Mouse (Mus musculus) left cerebral cortex, postnatal 36 days (tissue): ENCODE data around the gene Olfr706. TPM values are rescaled to one million over a fixed set of nuclear protein-coding genes. Genes with fewer than 3 reads are reported as not detected.
"Not testable (repeated sequence)": the region's sequence is repeated elsewhere in the genome, so short reads cannot be mapped to it uniquely, and the experiment has no call there.

Experiments
- DNase-seq, 2 experiments: peaks; one replicate each; pipeline ENCODE4 v3.0.0; 2021 to 2022; ENCODE audit warnings: low spot score in 2 of 2, mixed read lengths in 1 of 2
- intact Hi-C: fragments of 180-260 bp; cut with DNase I; formaldehyde crosslinking; loops from one replicate; pipeline ENCODE4 v1.15.1; 2025
- total RNA-seq, 2 experiments: library from RNA; stranded (reverse); gene quantifications; 2 replicates each; pipeline ENCODE4 v1.2.3; 2021

Gene Olfr706
- not detected for total RNA-seq

DNA sequence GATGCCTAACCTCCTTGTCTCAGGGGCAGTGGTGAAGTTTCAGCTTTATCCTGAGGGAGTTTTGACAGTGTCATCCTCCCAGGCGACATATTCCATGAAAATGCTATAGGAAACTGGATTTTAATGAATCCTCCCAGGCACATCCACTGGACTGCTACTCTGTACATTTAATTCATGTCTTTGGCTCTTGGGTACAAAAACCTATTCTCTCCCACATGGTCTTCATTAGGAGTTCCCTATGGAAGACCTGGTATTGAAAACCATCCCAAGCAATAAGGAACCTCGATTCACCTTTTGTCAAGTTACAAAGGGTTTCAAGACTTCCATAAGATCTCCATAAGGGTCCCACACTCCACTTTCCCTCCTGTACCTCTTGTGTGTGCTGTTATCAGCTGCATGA, at the start of gene Olfr706:
Olfr706 (minus strand) TSS at position 101 of the 400 bp plus-strand sequence.
- intact Hi-C loops = no loop called here
- no peak for DNase-seq

DNA sequence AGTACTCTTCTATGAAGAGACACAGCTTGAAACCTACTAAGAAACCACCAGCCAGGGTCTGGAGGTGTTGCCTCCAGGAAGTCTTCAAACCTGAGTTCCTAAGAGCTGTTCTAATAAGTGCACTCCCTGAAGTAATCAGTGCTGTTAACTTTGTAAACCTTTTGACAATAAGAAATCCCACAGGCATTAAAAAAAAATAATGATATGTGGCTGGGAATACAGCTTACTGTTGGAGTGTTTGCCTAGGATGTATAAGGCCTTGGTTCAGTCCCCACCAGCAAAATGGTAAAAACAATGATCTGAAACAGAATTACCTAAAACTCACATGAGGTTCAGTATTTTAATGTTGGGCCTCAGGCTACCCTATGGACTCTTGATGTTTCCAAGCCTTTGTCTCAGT, 44.2 kb upstream of the Olfr706 start, which contains the start of gene Olfr709-ps1:
Olfr709-ps1 (minus strand) TSS at position 101 of the 400 bp plus-strand sequence.
- intact Hi-C loops = no loop called here
- DNase-seq = no peak

DNA sequence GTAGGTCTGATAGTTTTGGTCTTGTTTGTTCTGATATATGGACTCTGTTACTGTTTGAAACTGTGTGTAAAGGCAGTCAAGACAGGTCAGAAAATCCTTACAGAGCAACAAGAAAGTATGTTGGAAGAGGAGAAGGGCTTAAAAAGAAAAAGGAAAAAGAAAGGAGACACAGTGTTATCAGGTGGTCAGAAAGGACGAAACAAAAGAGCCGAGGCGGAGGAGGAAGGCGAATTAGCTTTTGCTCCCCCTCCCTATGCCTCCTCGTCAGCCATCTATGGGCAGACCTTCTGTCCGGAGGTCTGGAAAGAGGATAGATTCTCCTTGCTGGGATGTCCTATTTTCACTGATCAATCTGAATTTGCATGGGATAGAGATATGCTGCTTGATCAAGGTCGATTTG, 33.0 kb upstream of the Olfr706 start:
- not testable (repeated sequence) for DNase-seq

DNA sequence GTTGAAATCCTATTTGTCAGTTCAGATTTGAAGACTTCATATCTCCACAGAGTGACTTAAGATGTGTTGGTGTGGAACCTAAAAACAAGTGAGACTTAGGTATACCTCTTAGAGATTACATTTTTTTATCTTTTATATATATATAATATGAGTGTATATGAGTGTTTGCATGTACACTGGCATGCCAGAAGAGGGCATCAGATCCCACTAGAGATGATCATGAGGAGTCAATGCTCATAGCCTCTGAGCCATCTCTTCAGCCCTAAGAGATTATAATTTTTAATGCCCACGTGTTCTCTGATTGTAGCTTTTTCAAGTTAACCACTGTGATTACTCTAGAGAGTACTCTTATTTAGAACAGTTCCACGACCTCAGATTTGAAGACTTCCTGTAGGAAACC, 19.7 kb upstream of the Olfr706 start, which contains the start of gene Olfr1532-ps1:
Olfr1532-ps1 (plus strand) TSS at position 326 of the 400 bp plus-strand sequence.
- intact Hi-C loops = no loop called here
- no peak for DNase-seq

More for the DNA sequence above, 33.0 kb upstream of the Olfr706 start:
- intact Hi-C loops = not testable (repeated sequence)

DNA sequence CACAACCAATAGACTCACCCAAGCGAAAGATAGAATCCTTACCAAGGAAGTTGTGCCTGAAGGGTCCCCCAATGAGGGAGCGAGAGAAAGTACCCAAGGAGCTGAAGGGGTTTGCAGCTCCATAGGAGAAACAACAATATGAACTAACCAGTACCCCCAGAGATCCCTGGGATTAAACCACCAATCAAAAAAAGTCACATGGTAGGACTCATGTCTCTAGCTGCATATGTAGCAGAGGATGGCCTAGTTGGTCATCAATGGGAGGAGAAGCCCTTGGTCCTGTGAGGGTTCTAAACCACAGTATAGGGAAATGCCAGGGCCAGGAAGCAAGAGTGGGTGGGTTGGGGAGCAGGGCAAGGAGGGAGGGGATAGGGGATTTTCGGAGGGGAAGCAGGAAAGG, 13.2 kb upstream of the Olfr706 start, which contains the start of gene Olfr707:
Olfr707 (minus strand) TSS at position 101 of the 400 bp plus-strand sequence.
- DNase-seq, intact Hi-C loops: not testable (repeated sequence)

DNA sequence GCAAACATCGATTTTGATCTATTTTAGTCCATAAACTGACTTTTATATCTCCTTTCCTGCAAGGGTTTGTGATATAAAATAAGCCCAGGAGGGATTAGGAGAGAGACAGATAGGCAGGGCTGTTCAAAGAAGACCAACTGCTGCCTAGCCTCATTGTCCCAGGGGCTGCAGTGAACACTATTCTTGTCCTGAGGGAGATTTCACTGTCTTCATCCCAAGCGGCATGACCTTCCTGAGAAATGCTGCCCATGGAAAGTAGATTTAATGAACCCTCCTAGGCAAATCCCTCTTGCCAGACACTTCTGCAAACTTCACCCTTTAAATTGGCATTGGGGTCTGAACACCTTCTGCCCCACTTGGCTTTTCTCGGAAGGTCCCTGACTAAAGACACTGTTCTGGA, 11.2 kb downstream of the Olfr706 start, which contains the start of gene Olfr705:
Olfr705 (minus strand) TSS at position 101 of the 400 bp plus-strand sequence.
- DNase-seq = no peak
- intact Hi-C loops = no loop called here

DNA sequence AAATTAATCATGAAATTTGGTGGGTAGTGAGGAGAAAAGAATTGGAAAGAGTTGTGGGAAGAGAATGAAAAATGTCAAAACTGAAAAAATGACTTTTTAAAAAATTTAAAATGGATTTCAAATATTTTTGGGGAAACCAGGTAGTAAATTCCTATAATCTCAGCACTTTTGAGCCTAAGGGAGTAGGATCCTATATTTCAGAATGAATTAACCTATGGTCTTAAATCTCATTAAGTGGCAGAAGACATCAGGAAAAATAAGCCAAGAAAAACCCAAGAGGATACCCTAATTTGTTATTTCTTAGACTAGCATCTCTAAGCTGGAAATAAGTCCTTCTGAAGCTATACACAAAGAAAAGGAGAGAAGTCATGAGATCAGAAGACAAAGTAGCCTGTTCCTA, 25.1 kb downstream of the Olfr706 start, which contains the start of gene Olfr704:
Olfr704 (plus strand) TSS at position 301 of the 400 bp plus-strand sequence.
- intact Hi-C loops = no loop called here
- DNase-seq = no peak

DNA sequence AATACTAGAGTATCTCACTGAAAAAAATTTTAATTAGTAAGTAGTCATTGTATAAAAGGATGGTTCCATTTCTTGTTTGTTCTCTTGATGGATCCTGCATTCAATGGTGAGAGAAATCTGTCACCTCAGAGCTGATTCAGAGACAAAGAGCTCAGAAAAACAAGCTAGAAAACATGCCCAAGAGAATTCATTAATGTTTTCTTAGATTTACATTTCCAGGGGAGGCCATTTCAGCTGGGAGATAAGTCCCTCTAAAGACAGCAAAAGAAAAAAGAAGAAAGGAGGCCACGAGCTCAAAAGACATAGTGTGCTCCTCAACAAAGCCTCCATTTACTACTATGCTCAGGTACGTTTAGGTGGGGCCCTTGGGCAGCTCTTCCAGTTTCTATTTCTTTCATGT, 44.9 kb downstream of the Olfr706 start, which contains the start of gene Olfr703:
Olfr703 (plus strand) TSS at position 301 of the 400 bp plus-strand sequence.
- intact Hi-C loops = no loop called here

DNA sequence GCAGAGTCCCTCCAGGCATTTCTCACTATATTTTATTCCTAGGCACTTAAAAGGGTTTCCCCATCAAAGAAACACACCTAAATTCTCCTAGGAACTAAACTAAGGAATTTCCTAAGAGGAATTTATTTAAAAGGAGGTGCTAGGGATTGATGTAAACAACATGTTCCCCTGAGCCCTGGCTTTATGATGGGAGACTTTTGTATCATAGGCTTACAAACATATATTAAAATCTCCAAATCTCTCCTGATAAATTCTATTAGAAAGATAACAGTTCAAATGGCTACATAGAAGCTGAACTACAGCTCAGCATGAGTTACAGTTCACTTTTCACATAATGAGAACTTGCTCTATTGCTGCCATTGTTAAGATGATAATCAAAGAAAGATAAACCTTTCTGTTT, 54.2 kb downstream of the Olfr706 start, which contains the start of gene Olfr702:
Olfr702 (minus strand) TSS at position 101 of the 400 bp plus-strand sequence.
- intact Hi-C loops = no loop called here
- DNase-seq = no peak

More for the DNA sequence above, 44.9 kb downstream of the Olfr706 start, which contains the start of gene Olfr703:
- DNase-seq = no peak

Other genes with a start within 250 kb of the Olfr706 start
- not detected for gene Olfr693, start 207.6 kb downstream of the Olfr706 start, total RNA-seq
- not detected for gene Olfr694, start 196.3 kb downstream of the Olfr706 start, total RNA-seq
- gene Olfr695, start 171.8 kb downstream of the Olfr706 start, total RNA-seq = not detected
- not detected for gene Olfr697, start 145.7 kb downstream of the Olfr706 start, total RNA-seq
- not detected for gene Olfr698, start 132.8 kb downstream of the Olfr706 start, total RNA-seq
- not detected for gene Olfr699, start 95.0 kb downstream of the Olfr706 start, total RNA-seq
- gene Olfr700, start 79.3 kb downstream of the Olfr706 start, total RNA-seq = not detected
- not detected for gene Olfr701, start 74.0 kb downstream of the Olfr706 start, total RNA-seq
- not detected for gene Olfr702, start 54.3 kb downstream of the Olfr706 start, total RNA-seq
- not detected for gene Olfr703, start 44.8 kb downstream of the Olfr706 start, total RNA-seq
- not detected for gene Olfr704, start 25.0 kb downstream of the Olfr706 start, total RNA-seq
- not detected for gene Olfr705, start 11.3 kb downstream of the Olfr706 start, total RNA-seq
- not detected for gene Olfr707, start 13.1 kb upstream of the Olfr706 start, total RNA-seq
- not detected for gene Olfr1532-ps1, start 19.8 kb upstream of the Olfr706 start, total RNA-seq
- under 1 TPM in 1 of 2 experiments, not detected in 1; 0.09 TPM for gene Olfr709-ps1, start 44.1 kb upstream of the Olfr706 start, total RNA-seq
- not detected for gene Olfr710, start 60.1 kb upstream of the Olfr706 start, total RNA-seq
- not detected for gene Olfr6, start 75.8 kb upstream of the Olfr706 start, total RNA-seq
- not detected for gene Olfr711, start 87.3 kb upstream of the Olfr706 start, total RNA-seq
- not detected for gene Olfr2, start 117.9 kb upstream of the Olfr706 start, total RNA-seq
- gene Olfr713, start 143.0 kb upstream of the Olfr706 start, total RNA-seq = not detected
- not detected for gene Olfr714, start 182.8 kb upstream of the Olfr706 start, total RNA-seq
- not detected for gene Olfr17, start 205.1 kb upstream of the Olfr706 start, total RNA-seq
- not detected for gene Olfr715b, start 222.2 kb upstream of the Olfr706 start, total RNA-seq
- gene Olfr715, start 242.9 kb upstream of the Olfr706 start, total RNA-seq = not detected